Mouse (Mus musculus): ENCODE measurements at regions not wholly inside any gene's neighbourhood (a gene's known extent, or its start where the extent isn't known, plus 50 kb on each side); places are given as distances from the start of the nearest gene placed in this dataset.

- ATAC-seq (ENCODE audit: low read depth), result no peak
- H3K4me3 ChIP-seq (ENCODE audit: low read depth, low read length), result no peak overlapping the region
- no peaks in the 10 kb centered on the region for H3K27me3 ChIP-seq (replicated peaks; ENCODE audit: control insufficient read depth, insufficient read depth, low read length)
- DNase-seq (ENCODE audit: low spot score), result no peak
- H3K9ac ChIP-seq (ENCODE audit: low read depth, low read length), result no peak overlapping the region
- 76% methylated on average over 5 of the region's 5 CpGs for WGBS
- H3K27ac ChIP-seq (replicated peaks; ENCODE audit: low read depth, low read length), result no peak overlapping the region
- no peaks in the 10 kb centered on the region for H3K36me3 ChIP-seq (ENCODE audit: control insufficient read depth, insufficient read depth, low read length)
- H3K4me1 ChIP-seq (ENCODE audit: control insufficient read depth, insufficient read depth, low read length), result 0 out of 2 replicates have a peak, but pooled peaks cover 3% of the 10 kb centered on the region
- H3K4me2 ChIP-seq (ENCODE audit: low read depth, low read length), result no peak overlapping the region
- H3K9me3 ChIP-seq (ENCODE audit: control insufficient read depth, low read length), result no peaks in the 10 kb centered on the region
Measured at GRCm38 (mm10) chr2:128276337-128276736, 150.5 kb downstream of the Bcl2l11 start.

- Histone ChIP-seq H3K36me3 (ENCODE audit: control insufficient read depth, insufficient read depth, low read length) (no peaks in the 10 kb centered on the region), H3K4me3 (ENCODE audit: low read depth, low read length) (no peak overlapping the region), H3K27me3 (replicated peaks; ENCODE audit: control insufficient read depth, insufficient read depth, low read length) (no peaks in the 10 kb centered on the region), H3K9ac (ENCODE audit: low read depth, low read length) (no peak overlapping the region), H3K4me2 (ENCODE audit: low read depth, low read length) (no peak overlapping the region), H3K27ac (replicated peaks; ENCODE audit: low read depth, low read length) (no peak overlapping the region), H3K4me1 (ENCODE audit: control insufficient read depth, insufficient read depth, low read length) (0 out of 2 replicates have a peak, but pooled peaks cover 3% of the 10 kb centered on the region), H3K9me3 (ENCODE audit: control insufficient read depth, low read length) (no peaks in the 10 kb centered on the region)
- no peak for ATAC-seq (ENCODE audit: low read depth)
- peak; percentile 41 for DNase-seq (ENCODE audit: low spot score)
- WGBS, result 55% methylated on average over 4 of the region's 4 CpGs
Measured at GRCm38 (mm10) chr2:128277387-128278123, 151.7 kb downstream of the Bcl2l11 start.

- 0 out of 2 replicates have a peak, but pooled peaks cover 3% of the 10 kb centered on the region for H3K4me1 ChIP-seq (ENCODE audit: control insufficient read depth, insufficient read depth, low read length)
- no peaks in the 10 kb centered on the region for H3K36me3 ChIP-seq (ENCODE audit: control insufficient read depth, insufficient read depth, low read length)
- DNase-seq (ENCODE audit: low spot score), result no peak
- H3K9me3 ChIP-seq (ENCODE audit: control insufficient read depth, low read length), result no peaks in the 10 kb centered on the region
- no peaks in the 10 kb centered on the region for H3K27me3 ChIP-seq (replicated peaks; ENCODE audit: control insufficient read depth, insufficient read depth, low read length)
- H3K4me2 ChIP-seq (ENCODE audit: low read depth, low read length), result 0 out of 2 replicates have a peak overlapping the region, but pooled peaks have one; percentile 23
- H3K9ac ChIP-seq (ENCODE audit: low read depth, low read length), result no peak overlapping the region
- WGBS, result 85% methylated on average over 5 of the region's 5 CpGs
- no peak for ATAC-seq (ENCODE audit: low read depth)
- no peak overlapping the region for H3K4me3 ChIP-seq (ENCODE audit: low read depth, low read length)
- no peak overlapping the region for H3K27ac ChIP-seq (replicated peaks; ENCODE audit: low read depth, low read length)
Measured at GRCm38 (mm10) chr2:128278124-128278432, 152.2 kb downstream of the Bcl2l11 start.

- H3K27me3 ChIP-seq (replicated peaks; ENCODE audit: control insufficient read depth, insufficient read depth, low read length), result no peaks in the 10 kb centered on the region
- no peak overlapping the region for H3K4me3 ChIP-seq (ENCODE audit: low read depth, low read length)
- DNase-seq (ENCODE audit: low spot score), result peak; percentile 82
- no peaks in the 10 kb centered on the region for H3K36me3 ChIP-seq (ENCODE audit: control insufficient read depth, insufficient read depth, low read length)
- H3K4me1 ChIP-seq (ENCODE audit: control insufficient read depth, insufficient read depth, low read length), result 0 out of 2 replicates have a peak, but pooled peaks cover 3% of the 10 kb centered on the region
- no peak overlapping the region; the same call in 1 of the 2 replicates for H3K27ac ChIP-seq (replicated peaks; ENCODE audit: low read depth, low read length)
- ATAC-seq (ENCODE audit: low read depth), result peak; percentile 61; the same call in 1 of the 2 replicates
- 46% methylated on average over 12 of the region's 12 CpGs for WGBS
- H3K9ac ChIP-seq (ENCODE audit: low read depth, low read length), result no peak overlapping the region
- H3K9me3 ChIP-seq (ENCODE audit: control insufficient read depth, low read length), result no peaks in the 10 kb centered on the region
- peak overlapping the region; percentile 23; the same call in 1 of the 2 replicates for H3K4me2 ChIP-seq (ENCODE audit: low read depth, low read length)
Measured at GRCm38 (mm10) chr2:128278608-128279081, 152.8 kb downstream of the Bcl2l11 start.

- Histone ChIP-seq H3K27me3 (replicated peaks; ENCODE audit: control insufficient read depth, insufficient read depth, low read length) (no peaks in the 10 kb centered on the region), H3K9me3 (ENCODE audit: control insufficient read depth, low read length) (no peaks in the 10 kb centered on the region), H3K9ac (ENCODE audit: low read depth, low read length) (no peak overlapping the region), H3K4me2 (ENCODE audit: low read depth, low read length) (no peak overlapping the region), H3K4me1 (ENCODE audit: control insufficient read depth, insufficient read depth, low read length) (0 out of 2 replicates have a peak, but pooled peaks cover 3% of the 10 kb centered on the region), H3K27ac (replicated peaks; ENCODE audit: low read depth, low read length) (no peak overlapping the region), H3K36me3 (ENCODE audit: control insufficient read depth, insufficient read depth, low read length) (no peaks in the 10 kb centered on the region), H3K4me3 (ENCODE audit: low read depth, low read length) (no peak overlapping the region)
- WGBS, result 79% methylated on average over 10 of the region's 10 CpGs
- DNase-seq (ENCODE audit: low spot score) (no peak), ATAC-seq (ENCODE audit: low read depth) (no peak)
Measured at GRCm38 (mm10) chr2:128279127-128279710, 153.4 kb downstream of the Bcl2l11 start.

GRCm38 (mm10) chr2:128282591-128282990 lies 156.8 kb downstream of the Bcl2l11 start:
- Histone ChIP-seq H3K27ac (replicated peaks; ENCODE audit: low read depth, low read length) (no peak overlapping the region), H3K9ac (ENCODE audit: low read depth, low read length) (no peak overlapping the region), H3K36me3 (ENCODE audit: control insufficient read depth, insufficient read depth, low read length) (no peaks in the 10 kb centered on the region), H3K4me1 (ENCODE audit: control insufficient read depth, insufficient read depth, low read length) (peaks cover 10% of the 10 kb centered on the region), H3K27me3 (replicated peaks; ENCODE audit: control insufficient read depth, insufficient read depth, low read length) (no peaks in the 10 kb centered on the region), H3K9me3 (ENCODE audit: control insufficient read depth, low read length) (no peaks in the 10 kb centered on the region), H3K4me3 (ENCODE audit: low read depth, low read length) (no peak overlapping the region), H3K4me2 (ENCODE audit: low read depth, low read length) (no peak overlapping the region)
- WGBS, result 34% methylated on average over 4 of the region's 4 CpGs
- DNase-seq (ENCODE audit: low spot score), result no peak
- no peak for ATAC-seq (ENCODE audit: low read depth)

- no peaks in the 10 kb centered on the region for H3K36me3 ChIP-seq (ENCODE audit: control insufficient read depth, insufficient read depth, low read length)
- 54% methylated on average over 7 of the region's 7 CpGs for WGBS
- no peak overlapping the region for H3K4me3 ChIP-seq (ENCODE audit: low read depth, low read length)
- no peak overlapping the region for H3K27ac ChIP-seq (replicated peaks; ENCODE audit: low read depth, low read length)
- no peaks in the 10 kb centered on the region for H3K27me3 ChIP-seq (replicated peaks; ENCODE audit: control insufficient read depth, insufficient read depth, low read length)
- H3K9ac ChIP-seq (ENCODE audit: low read depth, low read length), result no peak overlapping the region
- no peak overlapping the region for H3K4me2 ChIP-seq (ENCODE audit: low read depth, low read length)
- DNase-seq (ENCODE audit: low spot score) (peak; percentile 87), ATAC-seq (ENCODE audit: low read depth) (peak; percentile 70)
- peaks cover 7% of the 10 kb centered on the region for H3K4me1 ChIP-seq (ENCODE audit: control insufficient read depth, insufficient read depth, low read length)
- H3K9me3 ChIP-seq (ENCODE audit: control insufficient read depth, low read length), result no peaks in the 10 kb centered on the region
Measured at GRCm38 (mm10) chr2:128284822-128285421, 159.1 kb downstream of the Bcl2l11 start.

- WGBS, result 89% methylated on average over 12 of the region's 12 CpGs
- Histone ChIP-seq H3K9ac (ENCODE audit: low read depth, low read length) (no peak overlapping the region), H3K9me3 (ENCODE audit: control insufficient read depth, low read length) (no peaks in the 10 kb centered on the region), H3K4me2 (ENCODE audit: low read depth, low read length) (no peak overlapping the region), H3K27me3 (replicated peaks; ENCODE audit: control insufficient read depth, insufficient read depth, low read length) (no peaks in the 10 kb centered on the region), H3K4me3 (ENCODE audit: low read depth, low read length) (no peak overlapping the region), H3K4me1 (ENCODE audit: control insufficient read depth, insufficient read depth, low read length) (peaks cover 7% of the 10 kb centered on the region), H3K27ac (replicated peaks; ENCODE audit: low read depth, low read length) (no peak overlapping the region), H3K36me3 (ENCODE audit: control insufficient read depth, insufficient read depth, low read length) (no peaks in the 10 kb centered on the region)
- ATAC-seq (ENCODE audit: low read depth), result no peak
- no peak for DNase-seq (ENCODE audit: low spot score)
Measured at GRCm38 (mm10) chr2:128285457-128285856, 159.6 kb downstream of the Bcl2l11 start.

All from embryonic facial prominence, embryonic 14.5 days (tissue).